Mouse (Mus musculus) E14TG2a.4 (cell line): Measurements from ENCODE around the gene Pla2g5.
A peak's percentile ranks its signal among the peaks of the same experiment; 100 is the strongest.

Experiments
- H3K27me3 ChIP-seq: 2 replicates; pipeline ENCODE4 v1.6.1; 2014; ENCODE audit warnings: low read length, control low read depth; ENCODE audit not compliant: insufficient read depth
- H3K36me3 ChIP-seq: 2 replicates; pipeline ENCODE4 v1.6.1; 2014; ENCODE audit warnings: low read length, control low read depth; ENCODE audit not compliant: insufficient read depth
- H3K4me1 ChIP-seq: replicated peaks from 2 replicates; pipeline ENCODE4 v1.6.1; 2014; ENCODE audit warnings: low read depth, low read length, control low read depth
- H3K4me3 ChIP-seq: replicated peaks from 2 replicates; pipeline ENCODE4 v1.5.1; 2014; ENCODE audit warnings: mild to moderate bottlenecking, low read length
- H3K9me3 ChIP-seq: 2 replicates; pipeline ENCODE4 v1.6.1; 2014; ENCODE audit warnings: low read length, control low read depth
- CTCF ChIP-seq: conservative IDR thresholded peaks from 2 replicates; pipeline ENCODE4 v1.5.1; 2014; ENCODE audit warnings: low read length
- NANOG ChIP-seq: IDR thresholded peaks from 2 replicates; pipeline ENCODE4 v1.6.1; 2014; ENCODE audit warnings: borderline replicate concordance, low read length, mixed read lengths
- POU5F1 ChIP-seq: IDR thresholded peaks from 2 replicates; pipeline ENCODE4 v1.6.1; 2014; ENCODE audit warnings: low read length, borderline replicate concordance

Gene Pla2g5

DNA sequence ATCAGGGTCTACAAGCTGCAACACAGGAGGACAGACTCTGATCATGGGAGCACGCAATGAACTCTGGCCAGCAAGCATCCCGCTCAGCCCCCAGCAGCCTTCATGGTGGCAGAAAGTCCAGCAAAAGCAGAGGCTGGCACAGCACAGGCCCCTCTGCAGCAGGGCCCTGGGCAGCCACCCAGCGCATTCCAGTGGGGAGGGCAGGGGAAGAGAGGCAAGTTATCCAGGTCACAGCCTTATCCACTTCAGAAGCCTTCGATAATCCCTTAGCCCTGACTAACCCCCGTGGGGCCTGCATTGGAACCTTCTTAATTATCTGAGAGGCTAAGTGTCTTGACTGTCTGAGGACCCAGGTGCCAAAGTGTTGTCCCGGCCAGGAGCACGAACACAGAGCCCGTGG lies 44.2 kb downstream of the Pla2g5 start:
- Histone ChIP-seq H3K27me3 (no peaks in the 10 kb centered on the region), H3K36me3 (0 out of 2 replicates have a peak, but pooled peaks cover 4% of the 10 kb centered on the region), H3K4me3 (peak overlapping the region; percentile 43), H3K9me3 (peaks cover 13% of the 10 kb centered on the region), H3K4me1 (peaks cover 43% of the 10 kb centered on the region)
- TF ChIP-seq POU5F1 (no peak), CTCF (no peak), NANOG (no peak)

DNA sequence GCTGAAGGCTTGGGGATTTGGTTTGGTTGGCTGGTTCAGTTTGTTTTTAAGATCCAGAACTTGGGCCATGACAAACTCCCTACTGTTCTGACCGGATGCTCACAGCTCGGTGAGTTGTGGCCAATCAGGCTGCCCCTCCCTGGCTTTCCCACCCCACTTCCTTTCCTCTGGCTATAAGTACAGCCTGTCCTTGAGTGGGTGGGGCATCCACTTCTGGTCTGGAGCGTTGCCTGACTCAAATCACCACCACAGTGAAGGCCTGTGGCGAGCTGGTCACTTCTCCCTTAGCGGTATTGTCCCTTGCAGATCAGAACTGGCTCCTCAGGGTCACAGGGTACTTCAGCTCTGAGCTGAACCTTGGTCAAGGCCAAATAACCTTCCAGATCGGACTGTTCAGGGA lies 45.5 kb downstream of the Pla2g5 start:
- H3K4me3 ChIP-seq, result no peak overlapping the region
- 0 out of 2 replicates have a peak, but pooled peaks cover 4% of the 10 kb centered on the region for H3K36me3 ChIP-seq
- peaks cover 49% of the 10 kb centered on the region for H3K4me1 ChIP-seq
- peaks cover 7% of the 10 kb centered on the region for H3K9me3 ChIP-seq
- TF ChIP-seq POU5F1, result no peak
- TF ChIP-seq NANOG, result no peak
- TF ChIP-seq CTCF, result no peak
- H3K27me3 ChIP-seq, result peaks cover under 1% of the 10 kb centered on the region; the same call in 1 of the 2 replicates

GRCm38 (mm10) chr4:138816166-138816565 lies 47.1 kb downstream of the Pla2g5 start:
- peaks cover 10% of the 10 kb centered on the region; the same call in 1 of the 2 replicates for H3K27me3 ChIP-seq
- no peaks in the 10 kb centered on the region for H3K9me3 ChIP-seq
- no peaks in the 10 kb centered on the region for H3K36me3 ChIP-seq
- H3K4me1 ChIP-seq, result peaks cover 48% of the 10 kb centered on the region
- H3K4me3 ChIP-seq, result no peak overlapping the region
- TF ChIP-seq POU5F1, result no peak
- TF ChIP-seq NANOG, result no peak
- no peak for TF ChIP-seq CTCF

- peaks cover 3% of the 10 kb centered on the region; the same call in 1 of the 2 replicates for H3K36me3 ChIP-seq
- TF ChIP-seq NANOG (no peak), CTCF (no peak), POU5F1 (no peak)
- peaks cover 2% of the 10 kb centered on the region; the same call in 1 of the 2 replicates for H3K27me3 ChIP-seq
These were observed 56.3 kb downstream of the Pla2g5 start for GRCm38 (mm10) chr4:138806920-138807541.

GRCm38 (mm10) chr4:138806160-138806559 lies 57.1 kb downstream of the Pla2g5 start:
- Histone ChIP-seq H3K4me3 (no peak overlapping the region), H3K9me3 (no peaks in the 10 kb centered on the region), H3K27me3 (no peaks in the 10 kb centered on the region), H3K4me1 (peaks cover 36% of the 10 kb centered on the region), H3K36me3 (peaks cover 7% of the 10 kb centered on the region)
- TF ChIP-seq CTCF (no peak), POU5F1 (no peak), NANOG (no peak)

More at GRCm38 (mm10) chr4:138806920-138807541, 56.3 kb downstream of the Pla2g5 start:
- no peaks in the 10 kb centered on the region for H3K9me3 ChIP-seq
- H3K4me1 ChIP-seq, result peaks cover 36% of the 10 kb centered on the region
- H3K4me3 ChIP-seq, result no peak overlapping the region

- TF ChIP-seq NANOG (no peak), CTCF (no peak), POU5F1 (no peak)
- Histone ChIP-seq H3K27me3 (no peaks in the 10 kb centered on the region), H3K4me3 (no peak overlapping the region), H3K4me1 (peaks cover 44% of the 10 kb centered on the region), H3K9me3 (no peaks in the 10 kb centered on the region), H3K36me3 (peaks cover 7% of the 10 kb centered on the region)
These were observed 58.0 kb downstream of the Pla2g5 start for GRCm38 (mm10) chr4:138805248-138805647.

DNA sequence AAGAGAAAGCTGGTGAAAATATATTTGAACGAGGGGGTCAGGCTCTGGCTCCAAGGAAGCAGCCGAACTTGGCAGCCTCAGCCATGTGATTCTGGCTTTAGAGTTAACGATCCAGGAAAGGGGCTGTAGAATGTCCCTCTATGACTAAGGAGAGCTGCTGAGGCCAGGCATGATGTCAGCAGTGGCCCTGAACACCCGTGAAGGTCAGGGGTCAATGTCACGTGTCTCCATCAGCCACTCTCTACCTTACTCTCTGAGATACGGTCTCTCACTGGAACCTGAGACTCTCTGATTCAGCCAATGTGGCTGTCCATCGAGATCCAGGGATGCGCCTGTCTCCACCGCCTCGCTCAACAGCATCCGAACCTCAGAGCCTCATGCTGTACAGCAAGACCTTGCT lies 60.4 kb downstream of the Pla2g5 start:
- Histone ChIP-seq H3K4me3 (no peak overlapping the region), H3K9me3 (no peaks in the 10 kb centered on the region), H3K36me3 (peaks cover 7% of the 10 kb centered on the region), H3K27me3 (no peaks in the 10 kb centered on the region), H3K4me1 (peaks cover 56% of the 10 kb centered on the region)
- TF ChIP-seq NANOG (no peak), POU5F1 (no peak), CTCF (no peak)

DNA sequence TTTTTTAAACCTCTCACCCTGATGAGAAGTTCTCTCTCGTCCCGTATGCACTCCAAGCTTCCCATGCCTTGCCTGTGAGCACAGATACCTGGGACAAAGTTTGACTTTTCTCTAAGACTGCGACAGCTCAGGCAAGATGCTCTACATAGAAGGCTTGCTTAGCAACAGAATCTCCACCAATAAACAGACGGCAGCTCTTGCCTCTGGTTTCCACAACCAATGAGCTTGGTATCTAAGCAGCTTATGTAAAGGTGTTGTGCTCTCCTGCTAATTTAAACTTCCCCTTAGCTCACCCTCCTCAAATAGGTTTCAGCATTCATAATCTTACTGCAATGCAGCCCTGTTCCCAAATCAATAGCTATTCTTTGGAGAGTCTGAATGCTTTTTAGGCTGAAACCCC lies 61.7 kb downstream of the Pla2g5 start:
- peaks cover 7% of the 10 kb centered on the region for H3K36me3 ChIP-seq
- H3K9me3 ChIP-seq, result no peaks in the 10 kb centered on the region
- peaks cover 60% of the 10 kb centered on the region for H3K4me1 ChIP-seq
- H3K27me3 ChIP-seq, result no peaks in the 10 kb centered on the region
- no peak overlapping the region for H3K4me3 ChIP-seq
- no peak for TF ChIP-seq POU5F1

GRCm38 (mm10) chr4:138800134-138800744 lies 63.0 kb downstream of the Pla2g5 start:
- no peak for TF ChIP-seq CTCF
- Histone ChIP-seq H3K36me3 (peaks cover 7% of the 10 kb centered on the region), H3K4me1 (peaks cover 56% of the 10 kb centered on the region), H3K9me3 (peaks cover 12% of the 10 kb centered on the region), H3K27me3 (no peaks in the 10 kb centered on the region), H3K4me3 (no peak overlapping the region)
